Mouse (Mus musculus): ENCODE measurements at regions not wholly inside any gene's neighbourhood (a gene's known extent, or its start where the extent isn't known, plus 50 kb on each side); places are given as distances from the start of the nearest gene placed in this dataset.

- peak in 1 of 2 experiments; percentile 6 for DNase-seq
Measured at GRCm38 (mm10) chr13:26594313-26594712, 175.7 kb downstream of the Hdgfl1 start.

- no peak for DNase-seq
Measured at GRCm38 (mm10) chr13:26593750-26594149, 176.2 kb downstream of the Hdgfl1 start.

GRCm38 (mm10) chr13:26575890-26576543 lies 193.9 kb downstream of the Hdgfl1 start:
- DNase-seq: no peak

GRCm38 (mm10) chr13:26569422-26569821 lies 200.5 kb downstream of the Hdgfl1 start:
- no peak for DNase-seq

GRCm38 (mm10) chr13:26564941-26565862 lies 204.8 kb downstream of the Hdgfl1 start:
- no peak for DNase-seq

GRCm38 (mm10) chr13:26558366-26558765 lies 211.6 kb downstream of the Hdgfl1 start:
- DNase-seq: peak; percentile 22 to 47

- DNase-seq: peak; percentile 20 to 24
Measured at GRCm38 (mm10) chr13:26554266-26554665, 215.7 kb downstream of the Hdgfl1 start.

- no peak for DNase-seq
Measured at GRCm38 (mm10) chr13:26552122-26552521, 217.8 kb downstream of the Hdgfl1 start.

GRCm38 (mm10) chr13:26538928-26539327 lies 231.0 kb downstream of the Hdgfl1 start:
- DNase-seq: no peak

GRCm38 (mm10) chr13:26536575-26536974 lies 233.4 kb downstream of the Hdgfl1 start:
- DNase-seq: no peak

GRCm38 (mm10) chr13:26532761-26533160 lies 237.2 kb downstream of the Hdgfl1 start:
- DNase-seq: no peak

GRCm38 (mm10) chr13:26519054-26519453 lies 250.9 kb downstream of the Hdgfl1 start:
- no peak for DNase-seq

- DNase-seq: no peak
Measured at GRCm38 (mm10) chr13:26518425-26518824, 251.5 kb downstream of the Hdgfl1 start.

- no peak for DNase-seq
Measured at GRCm38 (mm10) chr13:26517646-26518045, 252.3 kb downstream of the Hdgfl1 start.

GRCm38 (mm10) chr13:26510448-26510847 lies 259.5 kb downstream of the Hdgfl1 start:
- peak; percentile 2 to 5 for DNase-seq

- DNase-seq: no peak
Measured at GRCm38 (mm10) chr13:26509841-26510240, 260.1 kb downstream of the Hdgfl1 start.

- DNase-seq: no peak
Measured at GRCm38 (mm10) chr13:26503744-26504143, 266.2 kb downstream of the Hdgfl1 start.

- no peak for DNase-seq
Measured at GRCm38 (mm10) chr13:26497086-26497485, 272.9 kb downstream of the Hdgfl1 start.

- DNase-seq: no peak
Measured at GRCm38 (mm10) chr13:26495871-26496270, 274.1 kb downstream of the Hdgfl1 start.

GRCm38 (mm10) chr13:26469343-26469742 lies 300.6 kb downstream of the Hdgfl1 start:
- peak in 1 of 2 experiments; percentile 2 for DNase-seq

GRCm38 (mm10) chr13:26467526-26467925 lies 302.4 kb downstream of the Hdgfl1 start:
- no peak for DNase-seq

GRCm38 (mm10) chr13:26464523-26464922 lies 305.4 kb downstream of the Hdgfl1 start:
- no peak for DNase-seq

GRCm38 (mm10) chr13:26464096-26464495 lies 305.9 kb downstream of the Hdgfl1 start:
- no peak for DNase-seq

All from kidney, postnatal 4 days (tissue).